Mouse (Mus musculus) layer of hippocampus, adult 2 months (tissue): Measurements from ENCODE around the gene Homez. TPM values are rescaled to one million over a fixed set of nuclear protein-coding genes. Genes with fewer than 3 reads are reported as not detected.

Source experiments
- DNase-seq, 2 experiments: peaks; one replicate each; pipeline ENCODE4 v3.0.0; 2022; ENCODE audit warnings: low spot score in 2 of 2
- H3K27ac ChIP-seq: fragments of 200-600 bp; 2 replicates; pipeline ENCODE4 v1.8.1; 2022
- H3K4me3 ChIP-seq: fragments of 200-600 bp; 2 replicates; pipeline ENCODE4 v1.8.1; 2022; ENCODE audit warnings: mild to moderate bottlenecking
- CTCF ChIP-seq: fragments of 200-600 bp; conservative IDR thresholded peaks from 2 replicates; pipeline ENCODE4 v1.8.1; 2022; ENCODE audit warnings: antibody characterized with exemption, mild to moderate bottlenecking, moderate library complexity
- total RNA-seq, 2 experiments: library from RNA; stranded (reverse); gene quantifications; 2 replicates each; pipeline ENCODE4 v1.2.3; 2021

Gene Homez
- total RNA-seq, 2 experiments from 2014 or later: 22.0 to 22.2 TPM

- Histone ChIP-seq H3K4me3 (no peak overlapping the region), H3K27ac (no peak overlapping the region)
- no peak for DNase-seq
- no peak for TF ChIP-seq CTCF
Measured at GRCm38 (mm10) chr14:54806124-54806523, 64.6 kb downstream of the Homez start.

Other genes starting within 250 kb of the Homez start
- under 1 TPM; 0.22 to 0.28 TPM for gene Psmb11, start 249.5 kb downstream of the Homez start, total RNA-seq
- not detected for gene Gm17606, start 230.0 kb downstream of the Homez start, total RNA-seq
- 10 to 100 TPM; 22.5 to 27.5 TPM for gene Cdh24, start 229.6 kb downstream of the Homez start, total RNA-seq
- gene 1700123O20Rik, start 184.7 kb downstream of the Homez start, total RNA-seq: 10 to 100 TPM; 20.8 to 22.1 TPM
- 100 to 1,000 TPM; 223 to 242 TPM for gene Acin1, start 184.0 kb downstream of the Homez start, total RNA-seq
- gene Gm29776, start 172.1 kb downstream of the Homez start, total RNA-seq: not detected
- gene Cebpe, start 158.8 kb downstream of the Homez start, total RNA-seq: not detected
- 10 to 100 TPM; 49.4 to 54.1 TPM for gene Slc7a8, start 89.0 kb downstream of the Homez start, total RNA-seq
- not detected for gene Rnf212b, start 56.8 kb downstream of the Homez start, total RNA-seq
- gene Ppp1r3e, start 6.6 kb upstream of the Homez start, total RNA-seq: 10 to 100 TPM; 22.1 to 24.3 TPM
- 100 to 1,000 TPM; 114 to 126 TPM for gene Bcl2l2, start 12.4 kb upstream of the Homez start, total RNA-seq
- gene Gm20521, start 12.5 kb upstream of the Homez start, total RNA-seq: 1 to 10 TPM; 1.0 to 9.4 TPM
- 100 to 1,000 TPM; 271 to 305 TPM for gene Pabpn1, start 21.5 kb upstream of the Homez start, total RNA-seq
- gene Slc22a17, start 42.2 kb upstream of the Homez start, total RNA-seq: 100 to 1,000 TPM; 666 to 700 TPM
- 10 to 100 TPM; 10.6 to 11.2 TPM for gene Efs, start 55.2 kb upstream of the Homez start, total RNA-seq
- gene Il25, start 61.7 kb upstream of the Homez start, total RNA-seq: not detected
- gene Cmtm5, start 65.3 kb upstream of the Homez start, total RNA-seq: 10 to 100 TPM; 66.9 to 78.4 TPM
- gene Myh6, start 96.0 kb upstream of the Homez start, total RNA-seq: 1 to 10 TPM; 2.5 to 3.0 TPM
- gene Gm17428, start 106.0 kb upstream of the Homez start, total RNA-seq: not detected
- 1 to 10 TPM; 8.3 TPM for gene Myh7, start 123.7 kb upstream of the Homez start, total RNA-seq
- gene Ngdn, start 144.5 kb upstream of the Homez start, total RNA-seq: 10 to 100 TPM; 30.3 to 34.9 TPM
- gene Zfhx2, start 221.4 kb upstream of the Homez start, total RNA-seq: 10 to 100 TPM; 55.5 to 67.3 TPM
- gene Thtpa, start 223.8 kb upstream of the Homez start, total RNA-seq: 10 to 100 TPM; 19.3 to 23.7 TPM
- 10 to 100 TPM; 15.4 to 19.3 TPM for gene Ap1g2, start 235.6 kb upstream of the Homez start, total RNA-seq
- gene Jph4, start 246.0 kb upstream of the Homez start, total RNA-seq: 100 to 1,000 TPM; 453 to 476 TPM